Mouse (Mus musculus): ENCODE data around the gene Rpl41.

DNA sequence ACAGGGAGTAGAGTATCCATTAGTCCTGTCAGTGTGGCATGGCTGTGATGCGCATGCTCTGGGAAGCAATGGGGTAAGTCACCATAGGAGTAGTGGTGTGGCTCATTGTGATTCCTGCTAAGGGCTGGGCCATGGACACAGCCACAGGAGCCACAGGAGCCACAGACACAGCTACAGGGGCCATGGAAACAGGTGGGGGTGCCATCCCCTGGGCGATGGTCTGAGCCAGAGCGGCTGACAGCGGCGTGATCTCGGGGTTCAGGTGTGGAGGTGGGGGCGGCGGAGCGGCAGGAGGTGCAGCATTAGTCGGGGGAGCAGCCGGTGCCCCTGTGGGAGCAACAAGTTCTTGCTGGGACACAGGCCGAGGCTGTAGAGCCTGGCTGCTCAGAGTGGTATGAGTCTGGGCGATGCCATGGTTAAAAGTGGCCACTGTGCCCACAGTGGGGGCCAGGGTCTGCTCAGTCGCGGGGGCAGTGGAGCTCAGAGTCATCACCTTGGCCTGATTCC, 4.9 kb downstream of the Rpl41 start:
- TF ChIP-seq CTCF (IDR thresholded peaks at IDR 0.05; ENCODE audit: borderline replicate concordance, insufficient read depth, low read length): no peak
- no peak for TF ChIP-seq POLR2A (IDR thresholded peaks at IDR 0.05; ENCODE audit: low read depth, low read length)

Measured in embryonic fibroblast, embryonic 13.5 days (primary cell).